Mouse (Mus musculus) liver, postnatal 0 days (tissue): ENCODE measurements at regions not wholly inside any gene's neighbourhood (a gene's known extent, or its start where the extent isn't known, plus 50 kb on each side); places are given as distances from the start of the nearest gene placed in this dataset.

ENCODE experiments used
- CTCF ChIP-seq: sonication (generic); IDR thresholded peaks from 2 replicates; pipeline ENCODE4 v1.5.1; 2016; ENCODE audit warnings: antibody characterized with exemption, low read depth
- EP300 ChIP-seq: IDR thresholded peaks from 2 replicates; pipeline ENCODE4 v1.6.1; 2016; ENCODE audit warnings: antibody characterized with exemption, low read depth, mild to moderate bottlenecking

DNA sequence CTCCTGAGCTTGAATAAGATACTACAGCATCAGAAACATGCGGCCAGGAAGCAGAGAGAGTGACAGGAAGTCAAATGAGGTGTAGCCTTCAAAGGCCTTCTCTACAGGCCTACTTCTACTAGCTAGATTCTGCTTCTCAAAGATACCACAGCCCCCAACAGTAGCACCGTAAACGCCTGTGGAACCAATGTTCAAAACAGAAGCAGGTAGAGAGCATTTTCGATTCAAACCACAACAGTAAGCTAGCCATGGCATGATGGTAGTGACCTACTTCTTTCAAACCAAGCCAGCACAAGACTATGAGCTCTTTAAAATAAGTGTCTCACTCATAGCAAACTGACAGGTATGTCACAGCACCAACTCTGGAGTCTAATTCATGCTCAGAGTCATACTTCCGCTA, 134.0 kb upstream of the Kcnh8 start:
- no peak for TF ChIP-seq CTCF
- no peak for TF ChIP-seq EP300
